Mouse (Mus musculus): ENCODE results near the gene Cdr2l. TPM values are rescaled to one million over a fixed set of nuclear protein-coding genes. Genes with fewer than 3 reads are reported as not detected.

Gene Cdr2l
- 13.7 and 13.8 TPM in 2 replicates for polyA plus RNA-seq (2015; fragmentation: Nextera tagmentation; extraction: Ambion mirVana)

GRCm38 (mm10) chr11:115381743-115382539, at the start of gene Cdr2l:
Gene Cdr2l (plus strand): TSS chr11:115381916.
- Histone ChIP-seq H3K4me2 (replicated peaks) (peak within 1 kb of the TSS; percentile 85), H3K9ac (peak within 1 kb of the TSS; percentile 74), H3K9me3 (replicated peaks) (no peaks in the 10 kb centered on the region), H3K36me3 (no peaks in the 10 kb centered on the region), H3K4me1 (peaks cover 36% of the 10 kb centered on the region), H3K27me3 (0 out of 2 replicates have a peak, but pooled peaks cover 1% of the 10 kb centered on the region), H3K4me3 (replicated peaks) (peak within 1 kb of the TSS; percentile 78), H3K27ac (replicated peaks) (peak within 1 kb of the TSS; percentile 84)
- under 1% methylated on average over 76 of the region's 76 CpGs for WGBS
- peak; percentile 90 for ATAC-seq (ENCODE audit: insufficient number of reproducible peaks, low FRiP score, low TSS enrichment, low read depth)

- H3K9ac ChIP-seq = no peak within 1 kb of the TSS
- H3K27me3 ChIP-seq = peaks cover 76% of the 10 kb centered on the region
Observed at GRCm38 (mm10) chr11:115334531-115334930, 47.2 kb upstream of the Cdr2l start, which contains the start of gene Otop3. Gene Otop3 (plus strand): TSS chr11:115334731.

GRCm38 (mm10) chr11:115335223-115335622, 46.5 kb upstream of the Cdr2l start:
- no peak overlapping the region for H3K4me2 ChIP-seq (replicated peaks)
- H3K27me3 ChIP-seq = peaks cover 71% of the 10 kb centered on the region
- no peaks in the 10 kb centered on the region for H3K9me3 ChIP-seq (replicated peaks)
- ATAC-seq (ENCODE audit: insufficient number of reproducible peaks, low FRiP score, low TSS enrichment, low read depth) = no peak
- WGBS = 52% methylated on average over 12 of the region's 12 CpGs
- H3K27ac ChIP-seq (replicated peaks) = no peak overlapping the region
- peaks cover 7% of the 10 kb centered on the region; the same call in 1 of the 2 replicates for H3K4me1 ChIP-seq
- no peak overlapping the region for H3K4me3 ChIP-seq (replicated peaks)
- no peaks in the 10 kb centered on the region for H3K36me3 ChIP-seq
- H3K9ac ChIP-seq = no peak overlapping the region

More at GRCm38 (mm10) chr11:115334531-115334930, 47.2 kb upstream of the Cdr2l start, which contains the start of gene Otop3:
- no peak within 1 kb of the TSS for H3K27ac ChIP-seq (replicated peaks)
- H3K36me3 ChIP-seq = no peaks in the 10 kb centered on the region
- no peak for ATAC-seq (ENCODE audit: insufficient number of reproducible peaks, low FRiP score, low TSS enrichment, low read depth)
- H3K4me1 ChIP-seq = peaks cover 7% of the 10 kb centered on the region; the same call in 1 of the 2 replicates
- H3K4me2 ChIP-seq (replicated peaks) = peak within 1 kb of the TSS; percentile 27
- no peaks in the 10 kb centered on the region for H3K9me3 ChIP-seq (replicated peaks)
- H3K4me3 ChIP-seq (replicated peaks) = peak within 1 kb of the TSS; percentile 15; the same call in 1 of the 2 replicates
- 4% methylated on average over 29 of the region's 29 CpGs for WGBS

- 11% methylated on average over 6 of the region's 6 CpGs for WGBS
- Histone ChIP-seq H3K36me3 (no peaks in the 10 kb centered on the region), H3K27ac (replicated peaks) (no peak overlapping the region), H3K27me3 (peaks cover 74% of the 10 kb centered on the region), H3K4me2 (replicated peaks) (no peak overlapping the region), H3K9me3 (replicated peaks) (no peaks in the 10 kb centered on the region), H3K4me3 (replicated peaks) (no peak overlapping the region), H3K9ac (no peak overlapping the region), H3K4me1 (peaks cover 7% of the 10 kb centered on the region; the same call in 1 of the 2 replicates)
- no peak for ATAC-seq (ENCODE audit: insufficient number of reproducible peaks, low FRiP score, low TSS enrichment, low read depth)
Observed at GRCm38 (mm10) chr11:115336115-115336514, 45.6 kb upstream of the Cdr2l start.

- H3K27ac ChIP-seq (replicated peaks) = no peak overlapping the region
- ATAC-seq (ENCODE audit: insufficient number of reproducible peaks, low FRiP score, low TSS enrichment, low read depth) = no peak
- WGBS = 41% methylated on average over 3 of the region's 3 CpGs
- H3K9ac ChIP-seq = no peak overlapping the region
- H3K9me3 ChIP-seq (replicated peaks) = no peaks in the 10 kb centered on the region
- no peak overlapping the region for H3K4me2 ChIP-seq (replicated peaks)
- peaks cover 65% of the 10 kb centered on the region for H3K27me3 ChIP-seq
- H3K4me3 ChIP-seq (replicated peaks) = no peak overlapping the region
- H3K4me1 ChIP-seq = peaks cover 7% of the 10 kb centered on the region; the same call in 1 of the 2 replicates
- no peaks in the 10 kb centered on the region for H3K36me3 ChIP-seq
Observed at GRCm38 (mm10) chr11:115337350-115337749, 44.4 kb upstream of the Cdr2l start.

GRCm38 (mm10) chr11:115337826-115338225, 43.9 kb upstream of the Cdr2l start:
- 50% methylated on average over 1 of the region's 1 CpGs for WGBS

GRCm38 (mm10) chr11:115341246-115341645, 40.5 kb upstream of the Cdr2l start:
- H3K27ac ChIP-seq (replicated peaks) = no peak overlapping the region
- H3K4me1 ChIP-seq = peaks cover 15% of the 10 kb centered on the region
- no peaks in the 10 kb centered on the region for H3K36me3 ChIP-seq
- H3K27me3 ChIP-seq = peaks cover 36% of the 10 kb centered on the region
- WGBS = 78% methylated on average over 2 of the region's 2 CpGs
- no peak for ATAC-seq (ENCODE audit: insufficient number of reproducible peaks, low FRiP score, low TSS enrichment, low read depth)
- H3K9ac ChIP-seq = no peak overlapping the region
- no peak overlapping the region for H3K4me2 ChIP-seq (replicated peaks)
- no peaks in the 10 kb centered on the region for H3K9me3 ChIP-seq (replicated peaks)
- H3K4me3 ChIP-seq (replicated peaks) = no peak overlapping the region

More at GRCm38 (mm10) chr11:115337826-115338225, 43.9 kb upstream of the Cdr2l start:
- Histone ChIP-seq H3K4me3 (replicated peaks) (no peak overlapping the region), H3K9ac (no peak overlapping the region), H3K4me1 (peaks cover 7% of the 10 kb centered on the region; the same call in 1 of the 2 replicates), H3K27ac (replicated peaks) (no peak overlapping the region), H3K36me3 (no peaks in the 10 kb centered on the region), H3K4me2 (replicated peaks) (no peak overlapping the region), H3K9me3 (replicated peaks) (no peaks in the 10 kb centered on the region), H3K27me3 (peaks cover 60% of the 10 kb centered on the region)
- ATAC-seq (ENCODE audit: insufficient number of reproducible peaks, low FRiP score, low TSS enrichment, low read depth) = no peak

GRCm38 (mm10) chr11:115341866-115342265, 39.9 kb upstream of the Cdr2l start:
- ATAC-seq (ENCODE audit: insufficient number of reproducible peaks, low FRiP score, low TSS enrichment, low read depth) = no peak
- Histone ChIP-seq H3K4me2 (replicated peaks) (no peak overlapping the region), H3K27me3 (peaks cover 33% of the 10 kb centered on the region), H3K4me3 (replicated peaks) (no peak overlapping the region), H3K9me3 (replicated peaks) (no peaks in the 10 kb centered on the region), H3K9ac (no peak overlapping the region), H3K27ac (replicated peaks) (no peak overlapping the region), H3K4me1 (peaks cover 21% of the 10 kb centered on the region), H3K36me3 (no peaks in the 10 kb centered on the region)
- WGBS = 59% methylated on average over 6 of the region's 6 CpGs

- no peak overlapping the region for H3K4me2 ChIP-seq (replicated peaks)
- H3K4me3 ChIP-seq (replicated peaks) = no peak overlapping the region
- 9% methylated on average over 12 of the region's 12 CpGs for WGBS
- ATAC-seq (ENCODE audit: insufficient number of reproducible peaks, low FRiP score, low TSS enrichment, low read depth) = no peak
- no peak overlapping the region for H3K27ac ChIP-seq (replicated peaks)
- peaks cover 22% of the 10 kb centered on the region for H3K4me1 ChIP-seq
- H3K27me3 ChIP-seq = peaks cover 28% of the 10 kb centered on the region
- H3K9me3 ChIP-seq (replicated peaks) = no peaks in the 10 kb centered on the region
- H3K36me3 ChIP-seq = no peaks in the 10 kb centered on the region
- H3K9ac ChIP-seq = no peak overlapping the region
Observed at GRCm38 (mm10) chr11:115344967-115345366, 36.7 kb upstream of the Cdr2l start.

- no peak for ATAC-seq (ENCODE audit: insufficient number of reproducible peaks, low FRiP score, low TSS enrichment, low read depth)
- WGBS = 9% methylated on average over 7 of the region's 7 CpGs
- no peak overlapping the region for H3K4me3 ChIP-seq (replicated peaks)
- no peak overlapping the region for H3K4me2 ChIP-seq (replicated peaks)
- no peak overlapping the region for H3K9ac ChIP-seq
- H3K4me1 ChIP-seq = peaks cover 22% of the 10 kb centered on the region
- no peak overlapping the region for H3K27ac ChIP-seq (replicated peaks)
- no peaks in the 10 kb centered on the region for H3K9me3 ChIP-seq (replicated peaks)
- peaks cover 26% of the 10 kb centered on the region for H3K27me3 ChIP-seq
- H3K36me3 ChIP-seq = no peaks in the 10 kb centered on the region
Observed at GRCm38 (mm10) chr11:115345515-115345914, 36.2 kb upstream of the Cdr2l start.

- ATAC-seq (ENCODE audit: insufficient number of reproducible peaks, low FRiP score, low TSS enrichment, low read depth) = no peak
- peaks cover 33% of the 10 kb centered on the region for H3K27me3 ChIP-seq
- no peak overlapping the region for H3K4me2 ChIP-seq (replicated peaks)
- H3K4me3 ChIP-seq (replicated peaks) = no peak overlapping the region
- no peaks in the 10 kb centered on the region for H3K36me3 ChIP-seq
- H3K4me1 ChIP-seq = peaks cover 22% of the 10 kb centered on the region
- no peaks in the 10 kb centered on the region for H3K9me3 ChIP-seq (replicated peaks)
- no peak overlapping the region for H3K9ac ChIP-seq
- H3K27ac ChIP-seq (replicated peaks) = no peak overlapping the region
- WGBS = 57% methylated on average over 17 of the region's 17 CpGs
Observed at GRCm38 (mm10) chr11:115348681-115349248, 33.0 kb upstream of the Cdr2l start.

All from embryonic facial prominence, embryonic 15.5 days (tissue).